Mouse (Mus musculus) forebrain, embryonic 12.5 days (tissue): ENCODE results near the gene Phkg1. TPM values are rescaled to one million over a fixed set of nuclear protein-coding genes. Genes with fewer than 3 reads are reported as not detected.

Source experiments
- ATAC-seq: fragments of 200-750 bp; cut with Nextera tagmentation; 2 replicates; pipeline ENCODE4 v1.8.0; 2017; ENCODE audit warnings: moderate TSS enrichment; ENCODE audit not compliant: low FRiP score
- H3K27ac ChIP-seq: fragments of 300-500 bp; sonication (generic); 2 replicates; pipeline ENCODE4 v1.5.1; 2016; ENCODE audit warnings: mild to moderate bottlenecking
- H3K27me3 ChIP-seq: fragments of 300-500 bp; sonication (generic); 2 replicates; pipeline ENCODE4 v1.6.1; 2016; ENCODE audit warnings: mild to moderate bottlenecking
- H3K36me3 ChIP-seq: fragments of 300-500 bp; sonication (generic); replicated peaks from 2 replicates; pipeline ENCODE4 v1.6.1; 2016; ENCODE audit warnings: mild to moderate bottlenecking
- H3K4me1 ChIP-seq: fragments of 300-500 bp; sonication (generic); 2 replicates; pipeline ENCODE4 v1.6.1; 2016
- H3K4me2 ChIP-seq: fragments of 300-500 bp; sonication (generic); 2 replicates; pipeline ENCODE4 v1.6.1; 2016; ENCODE audit warnings: mild to moderate bottlenecking, moderate library complexity
- H3K4me3 ChIP-seq: fragments of 300-500 bp; sonication (generic); replicated peaks from 2 replicates; pipeline ENCODE4 v1.5.1; 2016; ENCODE audit warnings: mild to moderate bottlenecking
- H3K9ac ChIP-seq: fragments of 300-500 bp; sonication (generic); 2 replicates; pipeline ENCODE4 v1.6.1; 2016; ENCODE audit warnings: mild to moderate bottlenecking
- H3K9me3 ChIP-seq: fragments of 300-500 bp; sonication (generic); 2 replicates; pipeline ENCODE4 v1.6.1; 2016
- WGBS: fragments of 180-500 bp; shearing (Covaris S2); methylation state at CpG from one replicate; pipeline ENCODE4 v1.1.7; 2016; 5-methylcytosine and 5-hydroxymethylcytosine counted together
- polyA plus RNA-seq: library from polyadenylated mRNA; unstranded; fragments of >200 nt; fragmentation: Nextera tagmentation; extraction: Ambion mirVana; gene quantifications from 2 replicates; pipeline ENCODE4 v1.2.1, GENCODE M21; 2016

The Phkg1 gene
- polyA plus RNA-seq, 1 experiment from 2014 or later = 0.32 TPM

- Histone ChIP-seq H3K4me3 (peak within 1 kb of the TSS; percentile 91), H3K4me1 (peaks cover 14% of the 10 kb centered on the region), H3K4me2 (peak within 1 kb of the TSS; percentile 83), H3K9ac (peak within 1 kb of the TSS; percentile 89), H3K27ac (peak within 1 kb of the TSS; percentile 94), H3K27me3 (no peaks in the 10 kb centered on the region), H3K36me3 (peaks cover 22% of the 10 kb centered on the region), H3K9me3 (no peaks in the 10 kb centered on the region)
- under 1% methylated on average over 46 of the region's 46 CpGs for WGBS
- peak; percentile 100 for ATAC-seq
These were observed 11.3 kb downstream of the Phkg1 start, which contains the start of gene Chchd2 for GRCm38 (mm10) chr5:129886911-129887636. Gene Chchd2 (minus strand): TSS chr5:129887470.

GRCm38 (mm10) chr5:129886271-129886670 is 12.1 kb downstream of the Phkg1 start:
- no peak for ATAC-seq
- Histone ChIP-seq H3K4me3 (peak overlapping the region; percentile 91), H3K27ac (no peak overlapping the region)

GRCm38 (mm10) chr5:129879888-129880287 is 18.5 kb downstream of the Phkg1 start:
- no peak overlapping the region for H3K9ac ChIP-seq
- H3K36me3 ChIP-seq = peaks cover 40% of the 10 kb centered on the region
- H3K27ac ChIP-seq = no peak overlapping the region
- WGBS = 77% methylated on average over 3 of the region's 3 CpGs
- H3K9me3 ChIP-seq = no peaks in the 10 kb centered on the region
- H3K4me1 ChIP-seq = no peaks in the 10 kb centered on the region
- no peak overlapping the region for H3K4me2 ChIP-seq
- no peak for ATAC-seq
- no peaks in the 10 kb centered on the region for H3K27me3 ChIP-seq
- no peak overlapping the region for H3K4me3 ChIP-seq

More at GRCm38 (mm10) chr5:129886271-129886670, 12.1 kb downstream of the Phkg1 start:
- H3K36me3 ChIP-seq = peaks cover 29% of the 10 kb centered on the region
- H3K9ac ChIP-seq = peak overlapping the region; percentile 89
- peaks cover 14% of the 10 kb centered on the region for H3K4me1 ChIP-seq
- H3K27me3 ChIP-seq = no peaks in the 10 kb centered on the region
- peak overlapping the region; percentile 83 for H3K4me2 ChIP-seq
- WGBS = 50% methylated on average over 10 of the region's 10 CpGs
- no peaks in the 10 kb centered on the region for H3K9me3 ChIP-seq

GRCm38 (mm10) chr5:129878946-129879345 is 19.4 kb downstream of the Phkg1 start:
- no peaks in the 10 kb centered on the region for H3K27me3 ChIP-seq
- H3K9ac ChIP-seq = no peak overlapping the region
- no peak overlapping the region for H3K4me3 ChIP-seq
- WGBS = 65% methylated on average over 2 of the region's 2 CpGs
- no peak overlapping the region for H3K4me2 ChIP-seq
- H3K9me3 ChIP-seq = no peaks in the 10 kb centered on the region
- no peaks in the 10 kb centered on the region for H3K4me1 ChIP-seq
- H3K36me3 ChIP-seq = peaks cover 31% of the 10 kb centered on the region
- H3K27ac ChIP-seq = no peak overlapping the region
- no peak for ATAC-seq

- ATAC-seq = no peak
- Histone ChIP-seq H3K9me3 (no peaks in the 10 kb centered on the region), H3K4me3 (no peak overlapping the region), H3K36me3 (peaks cover 25% of the 10 kb centered on the region), H3K27ac (no peak overlapping the region), H3K4me2 (no peak overlapping the region), H3K9ac (no peak overlapping the region), H3K4me1 (no peaks in the 10 kb centered on the region), H3K27me3 (no peaks in the 10 kb centered on the region)
- WGBS = 78% methylated on average over 9 of the region's 9 CpGs
These were observed 20.5 kb downstream of the Phkg1 start for GRCm38 (mm10) chr5:129877731-129878455.

- Histone ChIP-seq H3K9me3 (no peaks in the 10 kb centered on the region), H3K27me3 (no peaks in the 10 kb centered on the region), H3K36me3 (peaks cover 4% of the 10 kb centered on the region), H3K9ac (no peak overlapping the region), H3K4me2 (no peak overlapping the region), H3K27ac (no peak overlapping the region), H3K4me1 (no peaks in the 10 kb centered on the region), H3K4me3 (no peak overlapping the region)
- WGBS = 79% methylated on average over 11 of the region's 11 CpGs
- ATAC-seq = no peak
These were observed 23.3 kb downstream of the Phkg1 start for GRCm38 (mm10) chr5:129875098-129875497.

GRCm38 (mm10) chr5:129873942-129874341 is 24.4 kb downstream of the Phkg1 start:
- Histone ChIP-seq H3K9ac (no peak overlapping the region), H3K4me1 (no peaks in the 10 kb centered on the region), H3K4me2 (no peak overlapping the region), H3K9me3 (no peaks in the 10 kb centered on the region), H3K36me3 (no peaks in the 10 kb centered on the region), H3K27me3 (no peaks in the 10 kb centered on the region), H3K27ac (no peak overlapping the region), H3K4me3 (no peak overlapping the region)
- no peak for ATAC-seq
- 89% methylated on average over 12 of the region's 12 CpGs for WGBS

GRCm38 (mm10) chr5:129871238-129871637 is 27.1 kb downstream of the Phkg1 start:
- H3K4me3 ChIP-seq = no peak overlapping the region
- ATAC-seq = no peak
- H3K9me3 ChIP-seq = no peaks in the 10 kb centered on the region
- H3K36me3 ChIP-seq = no peaks in the 10 kb centered on the region
- no peak overlapping the region for H3K4me2 ChIP-seq
- H3K9ac ChIP-seq = no peak overlapping the region
- no peaks in the 10 kb centered on the region for H3K27me3 ChIP-seq
- 90% methylated on average over 2 of the region's 2 CpGs for WGBS
- H3K4me1 ChIP-seq = no peaks in the 10 kb centered on the region
- no peak overlapping the region for H3K27ac ChIP-seq

- Histone ChIP-seq H3K4me2 (no peak overlapping the region), H3K27ac (no peak overlapping the region), H3K9ac (no peak overlapping the region), H3K4me3 (no peak overlapping the region), H3K36me3 (no peaks in the 10 kb centered on the region), H3K4me1 (no peaks in the 10 kb centered on the region), H3K9me3 (no peaks in the 10 kb centered on the region), H3K27me3 (no peaks in the 10 kb centered on the region)
- WGBS = 89% methylated on average over 19 of the region's 19 CpGs
- ATAC-seq = no peak
These were observed 28.9 kb downstream of the Phkg1 start for GRCm38 (mm10) chr5:129869238-129869995.

- Histone ChIP-seq H3K36me3 (peaks cover 16% of the 10 kb centered on the region), H3K9me3 (no peaks in the 10 kb centered on the region), H3K4me2 (no peak overlapping the region), H3K27me3 (no peaks in the 10 kb centered on the region), H3K27ac (no peak overlapping the region), H3K4me3 (no peak overlapping the region), H3K4me1 (no peaks in the 10 kb centered on the region), H3K9ac (no peak overlapping the region)
- 90% methylated on average over 12 of the region's 12 CpGs for WGBS
- no peak for ATAC-seq
These were observed 32.5 kb downstream of the Phkg1 start for GRCm38 (mm10) chr5:129865841-129866240.

GRCm38 (mm10) chr5:129864467-129864866 is 33.9 kb downstream of the Phkg1 start:
- no peak overlapping the region for H3K4me3 ChIP-seq
- no peaks in the 10 kb centered on the region for H3K4me1 ChIP-seq
- no peaks in the 10 kb centered on the region for H3K27me3 ChIP-seq
- no peak overlapping the region for H3K9ac ChIP-seq
- H3K27ac ChIP-seq = no peak overlapping the region
- H3K36me3 ChIP-seq = peaks cover 28% of the 10 kb centered on the region
- no peak for ATAC-seq
- no peaks in the 10 kb centered on the region for H3K9me3 ChIP-seq
- 14% methylated on average over 18 of the region's 18 CpGs for WGBS
- peak overlapping the region; percentile 0; the same call in 1 of the 2 replicates for H3K4me2 ChIP-seq

GRCm38 (mm10) chr5:129862325-129862724 is 36.0 kb downstream of the Phkg1 start:
- Histone ChIP-seq H3K4me3 (no peak overlapping the region), H3K9ac (no peak overlapping the region), H3K27me3 (no peaks in the 10 kb centered on the region), H3K36me3 (peaks cover 39% of the 10 kb centered on the region), H3K4me1 (no peaks in the 10 kb centered on the region), H3K27ac (no peak overlapping the region), H3K4me2 (no peak overlapping the region), H3K9me3 (no peaks in the 10 kb centered on the region)
- ATAC-seq = no peak
- 93% methylated on average over 6 of the region's 6 CpGs for WGBS
